Mouse (Mus musculus) heart, embryonic 12.5 days (tissue): ENCODE data around the gene Fam83e. TPM values are rescaled to one million over a fixed set of nuclear protein-coding genes. Genes with fewer than 3 reads are reported as not detected.

Source experiments
- ATAC-seq: fragments of 200-750 bp; cut with Nextera tagmentation; 2 replicates; pipeline ENCODE4 v1.8.0; 2017; ENCODE audit warnings: moderate TSS enrichment, moderate library complexity; ENCODE audit not compliant: insufficient number of reproducible peaks, low FRiP score
- H3K27ac ChIP-seq: fragments of 300-500 bp; sonication (generic); 2 replicates; pipeline ENCODE4 v1.5.1; 2016; ENCODE audit warnings: mild to moderate bottlenecking, moderate library complexity; ENCODE audit not compliant: poor library complexity, severe bottlenecking
- H3K27me3 ChIP-seq: fragments of 300-500 bp; sonication (generic); replicated peaks from 2 replicates; pipeline ENCODE4 v1.6.1; 2016; ENCODE audit warnings: mild to moderate bottlenecking, moderate library complexity
- H3K36me3 ChIP-seq: fragments of 300-500 bp; sonication (generic); 2 replicates; pipeline ENCODE4 v1.6.1; 2016; ENCODE audit warnings: mild to moderate bottlenecking, moderate library complexity
- H3K4me1 ChIP-seq: fragments of 300-500 bp; sonication (generic); replicated peaks from 2 replicates; pipeline ENCODE4 v1.6.1; 2016; ENCODE audit warnings: mild to moderate bottlenecking
- H3K4me2 ChIP-seq: fragments of 300-500 bp; sonication (generic); 2 replicates; pipeline ENCODE4 v1.6.1; 2016; ENCODE audit warnings: mild to moderate bottlenecking, moderate library complexity
- H3K4me3 ChIP-seq: fragments of 300-500 bp; sonication (generic); 2 replicates; pipeline ENCODE4 v1.5.1; 2016; ENCODE audit warnings: mild to moderate bottlenecking
- H3K9ac ChIP-seq: fragments of 300-500 bp; sonication (generic); 2 replicates; pipeline ENCODE4 v1.6.1; 2016; ENCODE audit warnings: mild to moderate bottlenecking, moderate library complexity
- H3K9me3 ChIP-seq: fragments of 300-500 bp; sonication (generic); replicated peaks from 2 replicates; pipeline ENCODE4 v1.6.1; 2016; ENCODE audit warnings: mild to moderate bottlenecking, moderate library complexity
- WGBS: fragments of 180-500 bp; shearing (Covaris S2); methylation state at CpG from one replicate; pipeline ENCODE4 v1.1.7; 2016; 5-methylcytosine and 5-hydroxymethylcytosine counted together
- polyA plus RNA-seq: library from polyadenylated mRNA; unstranded; fragments of >200 nt; fragmentation: Nextera tagmentation; extraction: Ambion mirVana; gene quantifications from 2 replicates; pipeline ENCODE4 v1.2.1, GENCODE M21; 2016

Fam83e gene
- polyA plus RNA-seq, 1 experiment from 2014 or later = 0.29 TPM

DNA sequence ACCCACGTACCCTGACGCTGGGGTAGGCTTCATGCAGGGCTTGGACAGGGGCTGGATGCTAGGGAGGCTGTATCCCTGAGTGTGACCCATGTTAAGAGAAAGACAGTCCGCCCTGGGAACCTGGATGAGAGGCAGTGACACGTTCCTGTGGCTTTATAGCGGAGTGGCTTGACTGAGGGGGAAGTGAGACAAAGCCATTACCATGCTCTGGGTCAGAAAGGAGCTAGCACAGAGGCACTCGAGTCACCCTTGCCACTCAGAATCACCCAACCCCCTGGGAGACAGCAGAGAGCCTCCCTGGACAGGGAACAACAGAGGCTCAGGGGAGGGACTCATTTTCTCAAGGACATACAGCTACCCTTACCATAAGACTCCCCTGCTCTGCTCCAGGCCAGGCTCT lies 31.9 kb upstream of the Fam83e start:
- no peaks in the 10 kb centered on the region for H3K9me3 ChIP-seq
- 0 out of 2 replicates have a peak overlapping the region, but pooled peaks have one; percentile 21 for H3K9ac ChIP-seq
- 61% methylated on average over 6 of the region's 6 CpGs for WGBS
- no peak overlapping the region for H3K4me3 ChIP-seq
- H3K4me2 ChIP-seq = no peak overlapping the region
- peaks cover 19% of the 10 kb centered on the region for H3K4me1 ChIP-seq
- H3K36me3 ChIP-seq = no peaks in the 10 kb centered on the region
- ATAC-seq = no peak
- H3K27me3 ChIP-seq = peaks cover 4% of the 10 kb centered on the region; the same call in 1 of the 2 replicates
- H3K27ac ChIP-seq = no peak overlapping the region; the same call in 1 of the 2 replicates

GRCm38 (mm10) chr7:45689800-45690199 lies 31.2 kb upstream of the Fam83e start:
- no peak; the same call in 1 of the 2 replicates for ATAC-seq
- peaks cover 19% of the 10 kb centered on the region for H3K4me1 ChIP-seq
- peak overlapping the region; percentile 58 for H3K27ac ChIP-seq
- WGBS = 17% methylated on average over 11 of the region's 11 CpGs
- H3K9ac ChIP-seq = no peak overlapping the region
- no peak overlapping the region for H3K4me2 ChIP-seq
- no peaks in the 10 kb centered on the region for H3K36me3 ChIP-seq
- no peaks in the 10 kb centered on the region for H3K9me3 ChIP-seq
- no peak overlapping the region for H3K4me3 ChIP-seq
- 0 out of 2 replicates have a peak, but pooled peaks cover 4% of the 10 kb centered on the region for H3K27me3 ChIP-seq

GRCm38 (mm10) chr7:45692364-45692763 lies 28.6 kb upstream of the Fam83e start:
- Histone ChIP-seq H3K27me3 (no peaks in the 10 kb centered on the region), H3K4me2 (no peak overlapping the region), H3K9ac (no peak overlapping the region), H3K9me3 (no peaks in the 10 kb centered on the region), H3K4me1 (peaks cover 19% of the 10 kb centered on the region), H3K36me3 (no peaks in the 10 kb centered on the region), H3K27ac (no peak overlapping the region), H3K4me3 (no peak overlapping the region)
- no peak for ATAC-seq
- 55% methylated on average over 2 of the region's 2 CpGs for WGBS

DNA sequence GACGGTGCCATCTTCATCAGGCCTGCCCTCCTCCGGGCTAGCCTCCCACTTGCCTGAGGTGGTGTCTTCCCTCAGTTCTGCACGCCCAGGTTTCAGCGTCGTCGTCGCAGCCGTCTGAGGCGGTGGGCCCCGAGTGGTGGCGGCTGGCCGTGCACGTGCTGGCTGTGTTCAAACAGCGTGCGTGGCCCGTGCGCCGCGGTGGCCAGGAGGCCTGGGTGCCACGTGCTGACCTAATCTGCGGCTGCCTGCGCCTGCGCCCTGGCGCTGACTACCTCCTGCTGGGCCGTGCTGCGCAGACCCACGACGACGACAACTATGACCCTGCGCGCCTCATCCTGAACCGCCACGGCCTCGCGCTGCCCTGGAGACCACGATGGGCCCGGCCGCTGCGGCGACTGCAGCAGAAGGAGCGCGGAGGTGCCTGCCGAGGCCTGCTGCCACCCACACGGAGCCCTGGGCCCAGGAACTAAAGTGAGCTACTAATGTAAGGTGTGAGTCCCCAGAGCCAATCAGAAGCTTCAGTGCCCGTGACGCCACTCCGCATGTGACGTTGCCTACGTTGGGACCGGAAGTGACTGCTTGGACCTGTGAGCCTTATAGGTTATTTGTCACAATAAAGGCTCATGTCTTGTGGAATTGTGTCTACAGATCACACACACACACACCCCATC lies 27.0 kb upstream of the Fam83e start, which contains the start of gene Sec1:
Gene Sec1, minus strand, starts transcription at position 482 of the 671 bp plus-strand sequence.
- Histone ChIP-seq H3K4me3 (no peak within 1 kb of the TSS), H3K36me3 (no peaks in the 10 kb centered on the region), H3K9me3 (no peaks in the 10 kb centered on the region), H3K27me3 (peaks cover 13% of the 10 kb centered on the region), H3K4me2 (no peak within 1 kb of the TSS), H3K4me1 (peaks cover 17% of the 10 kb centered on the region), H3K27ac (no peak within 1 kb of the TSS), H3K9ac (no peak within 1 kb of the TSS)
- WGBS = 85% methylated on average over 50 of the region's 50 CpGs
- ATAC-seq = no peak

DNA sequence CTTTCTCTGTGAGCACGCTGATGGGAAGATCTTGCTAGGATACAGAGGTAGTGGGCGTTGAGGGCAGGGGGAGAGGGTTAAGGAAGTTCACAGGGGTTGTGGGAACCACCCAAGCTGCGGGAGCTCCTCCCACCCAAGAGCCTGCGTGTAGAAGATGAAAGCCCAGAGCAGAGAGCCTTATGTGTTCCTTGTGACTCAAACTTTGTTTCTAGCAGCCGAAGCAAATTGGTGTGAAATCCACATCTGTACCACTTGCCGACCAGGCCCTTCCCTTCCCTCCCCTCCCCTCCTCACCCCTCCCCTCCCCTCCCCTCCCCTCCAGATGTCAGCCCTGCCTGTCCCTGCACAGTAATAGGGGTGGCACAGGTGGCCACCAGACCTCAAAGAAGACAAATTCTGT lies 25.9 kb upstream of the Fam83e start:
- H3K4me3 ChIP-seq = no peak overlapping the region
- no peak for ATAC-seq
- no peak overlapping the region for H3K9ac ChIP-seq
- peaks cover 16% of the 10 kb centered on the region for H3K4me1 ChIP-seq
- 32% methylated on average over 6 of the region's 6 CpGs for WGBS
- H3K27me3 ChIP-seq = peaks cover 24% of the 10 kb centered on the region
- no peaks in the 10 kb centered on the region for H3K36me3 ChIP-seq
- H3K9me3 ChIP-seq = no peaks in the 10 kb centered on the region
- no peak overlapping the region for H3K27ac ChIP-seq
- no peak overlapping the region for H3K4me2 ChIP-seq

DNA sequence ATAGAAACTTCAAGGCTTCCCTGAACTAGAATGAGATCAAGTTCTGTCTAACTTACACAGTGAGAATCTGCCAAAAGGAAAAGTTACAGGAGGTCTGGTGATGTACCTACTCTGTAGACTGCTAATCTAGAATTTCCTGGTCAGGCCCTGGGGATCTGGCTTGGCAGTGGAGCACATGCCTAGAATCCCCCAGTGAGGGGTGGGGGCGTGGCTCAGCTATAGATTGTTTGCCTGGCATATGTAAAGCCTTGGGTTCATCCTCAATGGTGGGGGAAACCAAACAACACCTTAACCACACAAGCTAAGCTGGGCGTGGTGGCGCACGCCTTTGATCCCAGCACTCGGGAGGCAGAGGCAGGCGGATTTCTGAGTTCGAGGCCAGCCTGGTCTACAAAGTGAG lies 23.1 kb upstream of the Fam83e start:
- H3K4me2 ChIP-seq = no peak overlapping the region
- H3K9ac ChIP-seq = no peak overlapping the region
- no peaks in the 10 kb centered on the region for H3K36me3 ChIP-seq
- H3K27ac ChIP-seq = no peak overlapping the region
- ATAC-seq = no peak
- H3K9me3 ChIP-seq = no peaks in the 10 kb centered on the region
- peaks cover 36% of the 10 kb centered on the region for H3K27me3 ChIP-seq
- WGBS = 79% methylated on average over 7 of the region's 7 CpGs
- H3K4me3 ChIP-seq = no peak overlapping the region
- H3K4me1 ChIP-seq = peaks cover 20% of the 10 kb centered on the region

DNA sequence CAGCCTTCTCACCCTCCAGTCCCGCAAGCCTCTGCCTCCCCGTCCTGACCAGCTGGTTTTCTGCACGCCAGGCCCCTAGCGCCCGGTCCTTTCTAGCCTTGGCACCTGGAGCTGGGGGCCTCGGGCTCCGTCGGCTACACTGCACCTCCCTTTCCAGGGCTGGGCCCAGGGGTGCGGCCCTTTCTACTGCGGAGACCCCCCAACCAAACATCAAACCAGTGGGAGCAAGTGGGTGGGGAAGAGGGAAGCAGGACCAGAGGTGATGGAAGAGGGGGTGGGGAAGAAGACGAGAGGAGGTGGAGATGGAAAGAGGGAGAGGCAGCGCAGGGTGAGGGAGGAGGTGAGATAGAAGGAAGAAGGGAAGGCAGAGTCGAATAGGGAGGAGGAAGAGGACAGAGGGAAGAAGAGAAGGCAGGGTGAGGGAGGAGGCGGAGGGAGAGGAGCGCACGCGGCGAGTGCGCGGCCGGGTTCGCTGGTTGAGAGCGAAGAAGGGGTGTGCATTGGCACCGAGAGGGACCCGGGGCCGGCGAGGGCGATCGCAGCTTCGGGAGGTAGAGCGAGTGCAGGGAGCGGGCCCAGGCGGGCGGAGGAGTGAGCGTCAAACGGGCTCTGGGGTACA lies 21.4 kb upstream of the Fam83e start, which contains the start of gene Car11:
Gene Car11, plus strand, starts transcription at position 321 of the 619 bp plus-strand sequence.
- peak within 1 kb of the TSS; percentile 64 for H3K9ac ChIP-seq
- no peaks in the 10 kb centered on the region for H3K9me3 ChIP-seq
- peaks cover 32% of the 10 kb centered on the region for H3K4me1 ChIP-seq
- no peak for ATAC-seq
- H3K36me3 ChIP-seq = no peaks in the 10 kb centered on the region
- peaks cover 36% of the 10 kb centered on the region for H3K27me3 ChIP-seq
- WGBS = 2% methylated on average over 36 of the region's 36 CpGs
- peak within 1 kb of the TSS; percentile 79 for H3K4me2 ChIP-seq
- H3K4me3 ChIP-seq = peak within 1 kb of the TSS; percentile 48
- no peak within 1 kb of the TSS for H3K27ac ChIP-seq

DNA sequence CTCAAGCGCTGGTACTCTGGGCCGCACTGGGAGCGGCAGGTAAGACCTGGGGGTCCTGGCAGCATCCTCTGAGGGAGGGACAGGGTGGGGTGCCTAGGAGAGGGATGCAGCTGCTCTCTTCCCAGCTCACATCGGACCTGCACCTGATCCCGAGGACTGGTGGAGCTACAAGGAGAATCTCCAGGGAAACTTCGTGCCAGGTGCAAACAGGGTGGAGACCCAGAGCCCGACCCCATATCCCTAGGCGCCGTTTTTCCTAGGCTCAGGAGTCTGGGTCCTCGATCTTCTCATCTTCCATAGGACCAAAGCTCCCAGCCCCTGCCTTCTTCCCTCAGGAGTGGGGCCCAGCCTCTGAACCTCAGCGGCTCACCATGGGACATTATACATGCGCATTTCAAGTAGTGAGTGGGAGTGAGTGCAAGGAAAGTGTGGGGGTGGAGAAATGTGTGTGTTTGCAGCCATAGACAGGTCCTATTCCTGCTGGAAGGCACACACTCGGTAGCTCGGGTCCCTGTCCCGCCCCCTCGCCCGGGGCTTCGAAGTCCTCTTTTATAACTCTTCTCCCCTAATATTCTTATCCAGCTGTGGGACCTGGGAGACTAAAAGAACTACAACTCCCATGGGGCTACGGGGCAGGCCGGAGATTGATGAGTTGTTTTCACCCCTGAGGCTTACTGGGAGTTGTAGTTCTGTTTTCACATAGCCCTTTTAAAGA lies 20.6 kb upstream of the Fam83e start:
- Histone ChIP-seq H3K36me3 (no peaks in the 10 kb centered on the region), H3K9ac (peak overlapping the region; percentile 64), H3K9me3 (no peaks in the 10 kb centered on the region), H3K27me3 (peaks cover 36% of the 10 kb centered on the region), H3K4me3 (peak overlapping the region; percentile 48), H3K4me1 (peaks cover 35% of the 10 kb centered on the region), H3K4me2 (peak overlapping the region; percentile 79), H3K27ac (no peak overlapping the region)
- ATAC-seq = no peak
- 1% methylated on average over 20 of the region's 20 CpGs for WGBS

- no peak for ATAC-seq
- Histone ChIP-seq H3K9ac (peak overlapping the region; percentile 68), H3K9me3 (no peaks in the 10 kb centered on the region), H3K4me3 (peak overlapping the region; percentile 48), H3K27ac (0 out of 2 replicates have a peak overlapping the region, but pooled peaks have one; percentile 64), H3K27me3 (peaks cover 36% of the 10 kb centered on the region), H3K4me1 (peaks cover 41% of the 10 kb centered on the region), H3K4me2 (peak overlapping the region; percentile 79), H3K36me3 (no peaks in the 10 kb centered on the region)
- WGBS = 35% methylated on average over 11 of the region's 11 CpGs
These were observed 19.9 kb upstream of the Fam83e start for GRCm38 (mm10) chr7:45701072-45701471.

DNA sequence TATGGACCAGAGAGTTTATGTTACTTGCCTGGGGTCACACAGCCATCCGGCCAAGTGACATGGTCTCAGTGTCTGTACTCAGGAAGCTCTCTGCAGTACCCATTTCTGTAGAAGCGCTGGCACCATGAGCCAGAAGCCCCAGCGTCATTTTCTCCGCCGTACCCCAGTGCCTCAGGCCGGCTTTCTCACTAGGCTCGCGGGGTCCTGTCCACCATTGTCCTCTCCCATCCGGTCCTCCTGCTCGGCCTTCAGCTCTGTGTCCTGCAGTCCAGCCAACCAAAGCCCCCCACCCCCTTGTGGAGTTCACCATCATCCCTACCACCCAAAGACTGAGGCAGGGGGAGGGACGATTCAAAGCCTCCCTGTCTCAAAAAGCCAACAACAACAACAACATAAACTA lies 19.4 kb upstream of the Fam83e start:
- Histone ChIP-seq H3K9me3 (no peaks in the 10 kb centered on the region), H3K4me1 (peaks cover 45% of the 10 kb centered on the region), H3K4me2 (peak overlapping the region; percentile 79), H3K27ac (no peak overlapping the region), H3K9ac (peak overlapping the region; percentile 68; the same call in 1 of the 2 replicates), H3K4me3 (no peak overlapping the region), H3K27me3 (peaks cover 36% of the 10 kb centered on the region), H3K36me3 (no peaks in the 10 kb centered on the region)
- no peak for ATAC-seq
- 84% methylated on average over 11 of the region's 11 CpGs for WGBS

DNA sequence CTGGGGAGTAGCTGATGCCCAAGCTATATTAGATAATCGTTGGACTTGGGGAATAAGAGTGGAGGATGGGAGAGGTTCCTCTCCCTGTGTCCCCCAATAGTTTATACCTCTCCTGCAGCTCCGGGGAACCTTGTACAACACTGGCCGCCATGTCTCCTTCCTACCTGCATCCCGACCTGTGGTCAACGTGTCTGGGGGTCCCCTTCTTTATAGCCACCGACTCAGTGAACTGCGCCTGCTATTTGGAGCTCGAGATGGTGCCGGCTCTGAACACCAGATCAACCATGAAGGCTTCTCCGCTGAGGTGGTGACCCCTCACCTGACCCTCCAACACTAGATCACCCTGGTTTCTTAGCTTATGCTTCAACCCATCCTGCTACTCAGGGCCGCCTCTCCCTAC lies 18.7 kb upstream of the Fam83e start:
- no peak overlapping the region for H3K27ac ChIP-seq
- no peaks in the 10 kb centered on the region for H3K9me3 ChIP-seq
- H3K4me1 ChIP-seq = peaks cover 49% of the 10 kb centered on the region
- no peaks in the 10 kb centered on the region for H3K36me3 ChIP-seq
- H3K27me3 ChIP-seq = peaks cover 36% of the 10 kb centered on the region
- H3K4me3 ChIP-seq = no peak overlapping the region
- WGBS = 81% methylated on average over 11 of the region's 11 CpGs
- no peak overlapping the region for H3K4me2 ChIP-seq
- no peak for ATAC-seq
- no peak overlapping the region for H3K9ac ChIP-seq
